Mouse (Mus musculus): Measurements from ENCODE around the gene Trappc6b. TPM values are rescaled to one million over a fixed set of nuclear protein-coding genes. Genes with fewer than 3 reads are reported as not detected.
A peak's percentile ranks its signal among the peaks of the same experiment; 100 is the strongest.

The Trappc6b gene
- polyA plus RNA-seq, 1 experiment from 2014 or later, result 78.4 TPM

DNA sequence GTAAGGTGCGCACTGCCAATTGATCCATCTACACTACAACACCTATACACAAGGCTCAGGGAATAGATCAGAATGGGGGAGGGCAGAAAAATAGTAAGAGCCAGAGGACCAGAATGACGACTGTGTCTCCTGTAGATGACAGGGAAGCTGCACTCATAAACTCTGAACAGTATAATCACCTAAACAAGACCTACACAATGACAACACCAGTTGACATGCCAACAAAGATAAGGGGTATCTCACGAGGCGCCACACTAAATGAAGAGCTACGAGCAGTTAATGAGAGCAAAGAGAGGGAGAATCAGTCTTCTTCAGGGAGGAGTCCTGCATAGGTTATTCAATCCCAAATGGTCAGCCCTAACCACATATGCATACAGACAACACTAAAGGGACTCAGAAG lies 8.1 kb downstream of the Trappc6b start:
- H3K4me1 ChIP-seq, result no peaks in the 10 kb centered on the region
- no peak overlapping the region for H3K4me3 ChIP-seq
- WGBS, result 96% methylated on average over 5 of the region's 5 CpGs
- H3K27ac ChIP-seq, result no peak overlapping the region
- H3K9ac ChIP-seq, result no peak overlapping the region
- H3K36me3 ChIP-seq, result peaks cover 43% of the 10 kb centered on the region; the same call in 1 of the 2 replicates
- H3K9me3 ChIP-seq, result no peaks in the 10 kb centered on the region
- ATAC-seq (ENCODE audit: insufficient number of reproducible peaks, insufficient read depth, low FRiP score, low TSS enrichment), result no peak
- H3K4me2 ChIP-seq (replicated peaks), result no peak overlapping the region
- H3K27me3 ChIP-seq, result no peaks in the 10 kb centered on the region

DNA sequence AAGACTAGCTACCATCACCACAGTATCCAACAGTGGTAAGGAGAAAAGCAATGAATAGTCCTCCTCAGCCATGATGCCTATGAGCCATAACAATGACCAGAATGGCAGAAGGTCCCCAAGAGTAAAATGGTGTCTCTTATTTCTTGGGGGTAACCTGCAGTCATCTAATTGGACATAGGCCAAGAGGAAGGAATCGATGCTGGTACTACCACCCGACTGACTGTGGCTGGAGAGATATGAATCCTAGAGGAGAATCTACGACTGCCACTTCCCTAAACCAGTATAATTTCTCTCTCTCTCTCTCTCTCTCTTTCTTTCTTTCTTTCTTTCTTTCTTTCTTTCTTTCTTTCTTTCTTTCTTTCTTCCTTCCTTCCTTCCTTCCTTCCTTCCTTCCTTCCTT lies 8.8 kb downstream of the Trappc6b start:
- Histone ChIP-seq H3K9ac (no peak overlapping the region), H3K27me3 (no peaks in the 10 kb centered on the region), H3K36me3 (peaks cover 46% of the 10 kb centered on the region; the same call in 1 of the 2 replicates), H3K4me1 (no peaks in the 10 kb centered on the region), H3K27ac (no peak overlapping the region), H3K4me2 (replicated peaks) (no peak overlapping the region), H3K4me3 (no peak overlapping the region), H3K9me3 (no peaks in the 10 kb centered on the region)
- 96% methylated on average over 3 of the region's 3 CpGs for WGBS
- no peak for ATAC-seq (ENCODE audit: insufficient number of reproducible peaks, insufficient read depth, low FRiP score, low TSS enrichment)

DNA sequence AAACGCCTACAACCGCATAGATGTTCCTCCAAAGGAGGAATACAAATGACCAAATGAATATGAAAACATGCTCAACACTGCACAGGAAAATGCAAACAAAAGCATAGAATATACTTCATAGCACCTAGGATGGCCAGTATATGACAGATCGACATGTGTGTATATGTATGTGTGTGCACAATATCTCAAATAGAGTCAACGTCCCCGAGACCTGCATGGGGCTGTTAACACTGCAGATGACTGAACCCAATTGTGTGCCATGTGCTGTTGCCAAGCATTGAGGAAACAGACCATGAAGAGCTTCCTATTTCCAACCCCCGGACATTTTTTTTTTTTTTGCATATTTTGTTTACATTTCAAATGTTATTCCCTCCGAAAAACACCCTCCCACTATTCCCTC lies 20.4 kb downstream of the Trappc6b start:
- Histone ChIP-seq H3K36me3 (peaks cover 34% of the 10 kb centered on the region), H3K4me2 (replicated peaks) (no peak overlapping the region), H3K9ac (no peak overlapping the region), H3K4me1 (no peaks in the 10 kb centered on the region), H3K27ac (no peak overlapping the region), H3K9me3 (no peaks in the 10 kb centered on the region), H3K27me3 (no peaks in the 10 kb centered on the region), H3K4me3 (no peak overlapping the region)
- WGBS, result 21% methylated on average over 7 of the region's 7 CpGs
- 0 out of 2 replicates have a peak, but pooled peaks have one; percentile 60 for ATAC-seq (ENCODE audit: insufficient number of reproducible peaks, insufficient read depth, low FRiP score, low TSS enrichment)

DNA sequence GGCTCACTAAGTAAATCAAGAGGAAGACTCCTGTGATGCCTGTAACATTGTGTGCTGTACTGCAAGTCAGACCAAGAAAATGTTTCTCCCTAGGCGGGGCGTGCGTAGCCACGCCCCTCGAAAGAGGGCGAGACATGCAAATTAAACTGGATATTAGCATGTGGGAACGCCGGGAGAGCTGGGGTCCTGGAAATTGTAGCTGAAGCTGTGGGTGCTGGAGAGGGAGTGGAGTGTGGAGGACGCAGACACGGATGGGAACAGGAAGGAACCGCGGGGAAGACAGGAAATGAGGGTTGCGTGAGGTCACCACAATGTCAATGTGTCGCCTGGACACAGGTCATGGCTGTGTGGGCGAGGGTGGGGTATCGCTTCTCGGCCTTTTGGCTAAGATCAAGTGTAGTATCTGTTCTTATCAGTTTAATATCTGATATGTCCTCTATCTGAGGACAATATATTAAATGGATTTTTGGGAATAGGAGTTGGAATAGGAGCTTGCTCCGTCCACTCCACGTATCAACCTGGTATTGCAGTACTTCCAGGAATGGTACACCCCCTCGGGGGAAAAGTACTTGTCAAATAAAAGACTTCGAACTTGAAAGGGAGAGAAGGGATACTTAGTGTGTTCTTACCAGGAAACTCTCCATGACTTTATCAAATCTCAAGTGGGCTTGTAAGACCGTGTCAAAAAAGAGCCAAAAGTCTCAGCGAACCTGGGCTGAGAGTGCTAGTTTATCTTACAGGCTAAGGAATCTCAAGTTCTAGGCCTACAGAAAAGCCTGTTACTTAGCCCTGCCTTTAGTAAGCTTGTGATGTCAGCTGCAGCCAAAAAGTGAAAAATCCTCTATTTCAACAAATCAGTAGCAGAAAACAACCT lies 21.1 kb downstream of the Trappc6b start:
- no peaks in the 10 kb centered on the region for H3K9me3 ChIP-seq
- 2% methylated on average over 23 of the region's 23 CpGs for WGBS
- peak; percentile 74; the same call in 1 of the 2 replicates for ATAC-seq (ENCODE audit: insufficient number of reproducible peaks, insufficient read depth, low FRiP score, low TSS enrichment)
- no peaks in the 10 kb centered on the region for H3K4me1 ChIP-seq
- H3K4me2 ChIP-seq (replicated peaks), result peak overlapping the region; percentile 2; the same call in 1 of the 2 replicates
- no peak overlapping the region for H3K4me3 ChIP-seq
- no peaks in the 10 kb centered on the region for H3K27me3 ChIP-seq
- peaks cover 28% of the 10 kb centered on the region for H3K36me3 ChIP-seq
- H3K9ac ChIP-seq, result no peak overlapping the region
- H3K27ac ChIP-seq, result peak overlapping the region; percentile 55; the same call in 1 of the 2 replicates

DNA sequence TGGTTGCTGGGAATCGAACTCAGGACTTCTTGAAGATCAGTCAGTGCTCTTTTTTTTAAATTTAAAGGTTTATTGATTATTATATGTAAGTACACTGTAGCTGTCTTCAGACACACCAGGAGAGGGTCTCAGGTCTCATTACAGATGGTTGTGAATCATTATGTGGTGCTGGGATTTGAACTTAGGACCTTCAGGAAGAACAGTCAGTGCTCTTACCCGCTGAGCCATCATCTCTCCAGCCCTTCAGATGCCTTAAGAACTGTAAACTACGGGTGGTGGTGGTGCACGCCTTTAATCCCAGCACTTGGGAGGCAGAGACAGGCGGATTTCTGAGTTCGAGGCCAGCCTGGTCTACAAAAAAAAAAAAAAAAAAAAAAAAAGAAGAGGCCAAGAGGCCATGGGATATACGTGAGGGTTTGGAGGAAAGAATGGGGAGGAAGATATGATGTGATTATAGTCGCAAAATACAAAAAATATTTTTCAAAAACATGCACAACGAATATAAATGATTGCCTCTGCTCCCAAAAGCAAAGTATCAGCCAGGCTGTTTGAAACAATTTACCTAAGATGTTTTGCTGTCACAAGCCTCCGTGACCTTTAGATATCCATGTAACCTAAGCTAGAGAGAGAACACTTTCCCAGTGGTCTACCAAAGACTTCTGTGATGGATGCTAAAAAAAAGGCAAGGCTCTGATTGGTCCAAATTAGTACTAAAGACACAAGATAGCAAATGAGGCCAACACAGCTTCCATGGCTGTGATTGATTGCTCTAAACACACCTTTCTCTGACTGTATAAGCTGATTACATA lies 21.9 kb downstream of the Trappc6b start:
- ATAC-seq (ENCODE audit: insufficient number of reproducible peaks, insufficient read depth, low FRiP score, low TSS enrichment), result no peak
- H3K4me1 ChIP-seq, result no peaks in the 10 kb centered on the region
- H3K9ac ChIP-seq, result no peak overlapping the region
- H3K4me3 ChIP-seq, result no peak overlapping the region
- H3K27ac ChIP-seq, result no peak overlapping the region
- 63% methylated on average over 10 of the region's 10 CpGs for WGBS
- no peaks in the 10 kb centered on the region for H3K27me3 ChIP-seq
- H3K36me3 ChIP-seq, result peaks cover 20% of the 10 kb centered on the region
- H3K4me2 ChIP-seq (replicated peaks), result 0 out of 2 replicates have a peak overlapping the region, but pooled peaks have one; percentile 2
- no peaks in the 10 kb centered on the region for H3K9me3 ChIP-seq

DNA sequence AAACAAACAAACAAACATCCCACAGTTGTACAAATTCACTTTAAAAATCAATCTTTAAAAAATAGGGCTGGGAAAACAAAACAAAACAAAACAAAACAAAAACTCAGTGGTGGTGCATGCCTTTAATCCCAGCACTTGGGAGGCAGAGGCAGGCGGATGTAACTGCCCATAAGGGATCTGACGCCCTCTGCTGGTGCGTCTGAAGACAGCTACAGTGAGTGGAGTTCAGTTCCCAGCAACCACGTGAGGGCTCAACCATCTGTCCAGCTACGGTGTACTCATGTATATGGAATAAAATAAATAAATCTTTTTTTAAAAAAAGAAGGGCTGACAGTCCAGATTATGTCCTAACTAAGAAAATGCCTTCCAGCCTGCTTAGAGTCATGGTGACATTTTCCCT lies 29.2 kb downstream of the Trappc6b start:
- no peaks in the 10 kb centered on the region for H3K27me3 ChIP-seq
- no peaks in the 10 kb centered on the region for H3K9me3 ChIP-seq
- H3K4me1 ChIP-seq, result no peaks in the 10 kb centered on the region
- no peak overlapping the region for H3K9ac ChIP-seq
- H3K4me2 ChIP-seq (replicated peaks), result no peak overlapping the region
- H3K4me3 ChIP-seq, result no peak overlapping the region
- no peak for ATAC-seq (ENCODE audit: insufficient number of reproducible peaks, insufficient read depth, low FRiP score, low TSS enrichment)
- H3K27ac ChIP-seq, result no peak overlapping the region
- WGBS, result 70% methylated on average over 5 of the region's 5 CpGs
- H3K36me3 ChIP-seq, result peaks cover 17% of the 10 kb centered on the region

DNA sequence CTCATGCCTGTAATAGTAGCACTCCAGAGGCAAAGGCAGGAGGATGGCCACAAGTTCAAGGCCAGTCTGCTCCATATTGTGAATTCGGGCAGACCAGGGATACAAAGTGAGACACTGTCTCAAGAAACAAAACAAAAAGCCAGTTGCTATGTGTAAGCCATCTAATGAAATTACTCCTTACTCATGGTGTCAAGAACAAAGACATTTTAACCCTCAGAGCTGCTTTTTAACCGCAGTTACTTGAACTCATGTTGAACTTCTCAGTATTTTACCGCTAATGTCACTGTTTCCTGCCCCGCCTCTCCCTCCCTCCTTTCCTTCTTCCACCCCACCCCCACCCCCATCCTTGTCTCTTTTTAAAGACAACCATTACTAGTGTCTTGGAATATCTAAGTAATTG lies 40.0 kb downstream of the Trappc6b start:
- Histone ChIP-seq H3K4me2 (replicated peaks) (no peak overlapping the region), H3K27me3 (no peaks in the 10 kb centered on the region), H3K36me3 (peaks cover 59% of the 10 kb centered on the region), H3K9ac (no peak overlapping the region), H3K4me3 (no peak overlapping the region), H3K4me1 (no peaks in the 10 kb centered on the region), H3K9me3 (no peaks in the 10 kb centered on the region), H3K27ac (no peak overlapping the region)
- no peak for ATAC-seq (ENCODE audit: insufficient number of reproducible peaks, insufficient read depth, low FRiP score, low TSS enrichment)
- 79% methylated on average over 4 of the region's 4 CpGs for WGBS

DNA sequence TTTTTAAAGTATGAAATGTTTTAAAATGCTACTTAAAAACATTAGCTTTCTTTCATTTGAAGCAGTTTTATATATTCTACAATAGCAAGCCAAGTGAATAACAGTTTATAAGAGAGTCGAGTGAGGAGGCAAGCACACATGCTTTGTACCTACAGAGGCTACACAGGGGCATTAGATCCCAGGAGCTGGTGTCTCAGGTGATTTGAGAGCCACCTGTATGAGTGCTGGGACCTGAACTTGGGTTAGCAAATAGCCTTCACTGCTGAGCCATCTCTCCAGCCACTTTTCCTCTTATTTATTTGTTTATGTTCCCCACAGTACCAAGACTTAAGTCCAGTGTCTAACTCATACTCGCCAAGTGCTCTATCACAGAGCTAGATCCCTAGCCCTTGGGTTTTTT lies 41.4 kb downstream of the Trappc6b start:
- Histone ChIP-seq H3K27ac (no peak overlapping the region), H3K4me3 (no peak overlapping the region), H3K27me3 (no peaks in the 10 kb centered on the region), H3K36me3 (peaks cover 46% of the 10 kb centered on the region), H3K4me2 (replicated peaks) (no peak overlapping the region), H3K9ac (no peak overlapping the region), H3K9me3 (no peaks in the 10 kb centered on the region), H3K4me1 (no peaks in the 10 kb centered on the region)
- 82% methylated on average over 2 of the region's 2 CpGs for WGBS
- ATAC-seq (ENCODE audit: insufficient number of reproducible peaks, insufficient read depth, low FRiP score, low TSS enrichment), result no peak

DNA sequence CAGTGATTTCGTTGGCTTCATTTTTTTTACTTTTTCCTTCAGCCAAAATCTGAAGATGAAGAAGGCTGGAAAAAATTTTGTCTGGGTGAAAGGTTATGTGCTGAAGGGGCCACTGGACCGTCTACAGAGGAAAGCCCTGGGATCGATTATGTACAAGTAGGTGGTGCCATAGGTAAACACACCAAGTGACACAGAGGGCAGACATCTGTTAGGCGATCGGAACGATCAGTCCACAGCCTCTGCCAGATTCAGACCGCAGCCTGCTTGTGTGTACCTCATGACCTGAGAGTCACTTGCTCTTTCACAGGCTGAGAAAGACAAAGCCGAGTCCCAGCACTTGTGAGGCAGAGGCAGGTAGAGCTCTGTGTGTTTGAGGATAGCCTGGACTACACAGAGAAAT lies 43.3 kb downstream of the Trappc6b start:
- no peaks in the 10 kb centered on the region for H3K9me3 ChIP-seq
- H3K27ac ChIP-seq, result no peak overlapping the region
- H3K4me3 ChIP-seq, result no peak overlapping the region
- no peaks in the 10 kb centered on the region for H3K27me3 ChIP-seq
- H3K9ac ChIP-seq, result no peak overlapping the region
- H3K4me1 ChIP-seq, result no peaks in the 10 kb centered on the region
- ATAC-seq (ENCODE audit: insufficient number of reproducible peaks, insufficient read depth, low FRiP score, low TSS enrichment), result no peak
- H3K4me2 ChIP-seq (replicated peaks), result no peak overlapping the region
- WGBS, result 59% methylated on average over 8 of the region's 8 CpGs
- peaks cover 37% of the 10 kb centered on the region for H3K36me3 ChIP-seq

DNA sequence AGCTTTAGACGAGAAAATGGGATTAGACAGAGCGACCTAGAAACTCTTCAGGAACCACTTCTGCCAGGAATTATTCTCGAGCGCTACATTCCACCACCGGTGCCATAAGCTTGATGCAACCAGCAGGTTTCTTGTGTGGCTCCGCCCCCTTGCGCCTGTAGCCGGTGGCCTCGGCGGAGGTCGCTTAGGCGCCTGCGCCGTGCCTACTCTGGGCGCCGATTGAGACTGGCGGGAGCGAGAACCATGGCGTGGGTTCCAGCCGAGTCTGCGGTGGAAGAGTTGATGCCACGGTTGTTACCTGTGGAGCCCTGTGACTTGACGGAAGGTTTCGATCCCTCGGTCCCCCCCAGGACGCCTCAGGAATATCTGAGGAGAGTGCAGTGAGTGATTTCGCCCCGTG lies 48.0 kb downstream of the Trappc6b start, which contains the start of gene Gemin2:
Gemin2 (plus strand) TSS at position 160 of the 400 bp plus-strand sequence.
- H3K4me2 ChIP-seq (replicated peaks), result peak within 1 kb of the TSS; percentile 62
- peak within 1 kb of the TSS; percentile 55 for H3K9ac ChIP-seq
- peak within 1 kb of the TSS; percentile 82 for H3K27ac ChIP-seq
- peaks cover 4% of the 10 kb centered on the region for H3K36me3 ChIP-seq
- ATAC-seq (ENCODE audit: insufficient number of reproducible peaks, insufficient read depth, low FRiP score, low TSS enrichment), result peak; percentile 76
- WGBS, result 0% methylated on average over 28 of the region's 28 CpGs
- H3K9me3 ChIP-seq, result no peaks in the 10 kb centered on the region
- H3K4me1 ChIP-seq, result peaks cover 17% of the 10 kb centered on the region
- no peaks in the 10 kb centered on the region for H3K27me3 ChIP-seq
- peak within 1 kb of the TSS; percentile 84 for H3K4me3 ChIP-seq

DNA sequence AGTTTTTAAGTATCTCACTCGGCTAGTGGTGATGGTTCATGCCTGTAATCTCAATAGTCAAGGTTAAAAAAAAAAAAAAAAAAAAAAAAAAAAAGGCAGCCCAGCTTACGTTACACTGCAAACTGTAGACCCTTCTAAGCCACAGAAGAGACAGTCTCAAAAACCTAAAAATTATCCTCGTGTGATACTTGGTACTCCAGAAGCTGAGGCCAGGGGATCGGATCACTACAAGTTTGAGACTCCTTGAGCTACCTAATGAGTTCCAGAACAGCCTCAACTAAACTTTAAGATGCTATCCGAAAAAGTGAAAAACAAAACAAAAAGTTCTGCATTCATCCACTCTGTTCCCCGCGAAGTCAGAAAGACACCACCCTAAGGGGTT lies 48.6 kb downstream of the Trappc6b start:
- Histone ChIP-seq H3K27me3 (no peaks in the 10 kb centered on the region), H3K4me2 (replicated peaks) (peak overlapping the region; percentile 62), H3K4me3 (peak overlapping the region; percentile 84), H3K4me1 (peaks cover 20% of the 10 kb centered on the region), H3K9me3 (no peaks in the 10 kb centered on the region), H3K9ac (peak overlapping the region; percentile 55), H3K27ac (peak overlapping the region; percentile 82), H3K36me3 (no peaks in the 10 kb centered on the region)
- WGBS, result under 1% methylated on average over 7 of the region's 7 CpGs
- ATAC-seq (ENCODE audit: insufficient number of reproducible peaks, insufficient read depth, low FRiP score, low TSS enrichment), result no peak
